Mouse (Mus musculus): ENCODE results near the gene Stard10. TPM values are rescaled to one million over a fixed set of nuclear protein-coding genes. Genes with fewer than 3 reads are reported as not detected.

The Stard10 gene
- polyA plus RNA-seq, 2 experiments, result 71.0 to 98.2 TPM

DNA sequence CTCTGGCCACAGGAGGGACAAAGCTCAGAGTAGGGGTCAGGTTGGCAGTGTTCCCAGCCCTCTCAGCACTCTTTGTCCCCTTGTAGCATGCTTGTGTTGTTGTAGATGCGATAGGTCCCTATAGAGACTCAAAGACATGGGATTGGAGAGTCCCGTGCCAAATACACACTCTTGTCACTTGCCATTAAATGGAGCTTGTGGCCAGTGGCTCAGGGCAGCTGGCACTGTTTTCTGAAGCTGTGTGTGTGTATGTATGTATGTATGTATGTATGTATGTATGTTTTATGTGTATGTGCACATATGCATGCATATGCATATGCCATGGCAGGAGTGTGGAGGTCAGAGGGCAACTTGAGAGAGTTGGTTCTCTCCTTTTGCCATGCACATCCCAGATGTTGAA lies 10.9 kb downstream of the Stard10 start:
- no peak for ATAC-seq (ENCODE audit: insufficient read depth)
- H3K4me1 ChIP-seq (replicated peaks; ENCODE audit: control insufficient read depth in 2 of 2, insufficient read depth in 2 of 2, low read length in 1 of 2), result peaks cover 3 to 22% of the 10 kb centered on the region in 2 experiments; a peak in 3 of 4 replicates
- H3K9me3 ChIP-seq (ENCODE audit: control insufficient read depth, low read length), result no peaks in the 10 kb centered on the region
- H3K27me3 ChIP-seq (ENCODE audit: control insufficient read depth, insufficient read depth, low read length), result no peaks in the 10 kb centered on the region
- DNase-seq (ENCODE audit: low read depth in 3 of 3, low spot score in 3 of 3), result no peak
- H3K4me2 ChIP-seq (ENCODE audit: low read depth), result no peak overlapping the region
- no peaks in the 10 kb centered on the region; the same call in 1 of the 2 replicates for H3K36me3 ChIP-seq (replicated peaks; ENCODE audit: control insufficient read depth, insufficient read depth, low read depth)
- WGBS (ENCODE audit: insufficient replicate concordance), result 73% methylated on average over 2 of the region's 2 CpGs
- no peak overlapping the region for H3K9ac ChIP-seq (replicated peaks)
- H3K4me3 ChIP-seq (ENCODE audit: insufficient read depth in 1 of 2, low read depth in 2 of 2, low read length in 2 of 2), result no peak overlapping the region
- H3K27ac ChIP-seq, result no peak overlapping the region
- TF ChIP-seq EP300 (IDR thresholded peaks at IDR 0.05; ENCODE audit: low read depth) (no peak), CTCF (IDR thresholded peaks at IDR 0.05; ENCODE audit: low read depth) (no peak)

DNA sequence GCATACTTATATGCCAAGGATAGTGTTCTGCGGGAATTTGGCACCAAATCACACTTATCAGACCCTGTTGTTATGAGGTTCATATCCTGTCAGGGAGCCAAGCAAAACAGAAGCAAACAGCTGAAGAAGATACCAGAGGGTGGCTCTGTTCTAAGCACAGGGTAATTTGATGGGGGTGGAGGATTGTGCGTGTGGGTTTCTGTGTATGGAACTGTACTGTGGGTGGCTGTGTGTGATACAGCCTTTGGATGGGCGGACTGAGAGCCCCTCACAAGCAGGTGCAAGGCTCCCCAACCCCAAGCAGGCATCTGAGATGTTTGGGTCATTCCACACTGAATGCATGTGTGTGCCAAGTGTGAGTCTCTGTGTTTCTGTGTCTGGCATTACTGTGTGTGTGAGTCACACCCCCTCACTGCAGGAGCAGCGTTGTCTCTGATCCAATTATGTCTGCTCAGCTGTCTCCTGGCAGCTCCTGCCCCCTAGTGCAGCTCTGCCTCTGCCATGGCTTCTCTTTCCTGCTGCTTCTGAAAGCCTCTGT lies 11.8 kb downstream of the Stard10 start:
- ATAC-seq (ENCODE audit: insufficient read depth) (no peak), DNase-seq (ENCODE audit: low read depth in 3 of 3, low spot score in 3 of 3) (no peak)
- Histone ChIP-seq H3K27me3 (ENCODE audit: control insufficient read depth, insufficient read depth, low read length) (no peaks in the 10 kb centered on the region), H3K36me3 (replicated peaks; ENCODE audit: control insufficient read depth, insufficient read depth, low read depth) (no peaks in the 10 kb centered on the region; the same call in 1 of the 2 replicates), H3K4me1 (replicated peaks; ENCODE audit: control insufficient read depth in 2 of 2, insufficient read depth in 2 of 2, low read length in 1 of 2) (peaks cover 3 to 13% of the 10 kb centered on the region in 2 experiments; a peak in 3 of 4 replicates), H3K4me3 (ENCODE audit: insufficient read depth in 1 of 2, low read depth in 2 of 2, low read length in 2 of 2) (no peak overlapping the region), H3K9me3 (ENCODE audit: control insufficient read depth, low read length) (no peaks in the 10 kb centered on the region), H3K4me2 (ENCODE audit: low read depth) (no peak overlapping the region), H3K9ac (replicated peaks) (no peak overlapping the region), H3K27ac (no peak overlapping the region)
- TF ChIP-seq EP300 (IDR thresholded peaks at IDR 0.05; ENCODE audit: low read depth) (no peak), CTCF (IDR thresholded peaks at IDR 0.05; ENCODE audit: low read depth) (no peak)
- WGBS (ENCODE audit: insufficient replicate concordance), result 64% methylated on average over 4 of the region's 4 CpGs

DNA sequence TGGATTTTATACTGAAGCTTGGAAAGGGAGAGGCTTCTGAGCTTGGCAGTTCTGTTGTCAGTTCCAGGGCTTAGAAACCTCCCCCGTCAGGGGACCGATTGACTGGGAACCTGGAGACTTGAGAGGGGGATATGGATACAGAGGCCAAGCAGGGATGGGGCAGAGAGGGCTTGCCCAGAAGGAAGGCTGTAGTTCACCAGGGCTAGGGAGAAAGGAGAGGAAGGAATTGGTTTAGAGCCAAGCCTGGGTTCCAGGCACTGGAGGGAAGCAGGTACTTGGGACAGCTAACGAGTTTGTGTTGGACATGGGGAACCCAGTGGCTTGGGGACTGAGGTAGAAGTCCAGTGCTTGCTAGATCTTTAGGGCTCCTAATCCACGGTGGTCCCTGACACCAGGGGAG lies 12.7 kb downstream of the Stard10 start:
- no peaks in the 10 kb centered on the region; the same call in 1 of the 2 replicates for H3K36me3 ChIP-seq (replicated peaks; ENCODE audit: control insufficient read depth, insufficient read depth, low read depth)
- WGBS (ENCODE audit: insufficient replicate concordance), result 81% methylated on average over 4 of the region's 4 CpGs
- H3K9ac ChIP-seq (replicated peaks), result no peak overlapping the region
- ATAC-seq (ENCODE audit: insufficient read depth) (no peak), DNase-seq (ENCODE audit: low read depth in 3 of 3, low spot score in 3 of 3) (no peak)
- no peak overlapping the region for H3K4me3 ChIP-seq (ENCODE audit: insufficient read depth in 1 of 2, low read depth in 2 of 2, low read length in 2 of 2)
- TF ChIP-seq CTCF (IDR thresholded peaks at IDR 0.05; ENCODE audit: low read depth) (no peak), EP300 (IDR thresholded peaks at IDR 0.05; ENCODE audit: low read depth) (no peak)
- no peaks in the 10 kb centered on the region for H3K9me3 ChIP-seq (ENCODE audit: control insufficient read depth, low read length)
- no peaks in the 10 kb centered on the region for H3K27me3 ChIP-seq (ENCODE audit: control insufficient read depth, insufficient read depth, low read length)
- no peak overlapping the region for H3K27ac ChIP-seq
- H3K4me1 ChIP-seq (replicated peaks; ENCODE audit: control insufficient read depth in 2 of 2, insufficient read depth in 2 of 2, low read length in 1 of 2), result peaks cover 0 to 8% of the 10 kb centered on the region in 2 experiments; a peak in 1 of 4 replicates
- H3K4me2 ChIP-seq (ENCODE audit: low read depth), result no peak overlapping the region

DNA sequence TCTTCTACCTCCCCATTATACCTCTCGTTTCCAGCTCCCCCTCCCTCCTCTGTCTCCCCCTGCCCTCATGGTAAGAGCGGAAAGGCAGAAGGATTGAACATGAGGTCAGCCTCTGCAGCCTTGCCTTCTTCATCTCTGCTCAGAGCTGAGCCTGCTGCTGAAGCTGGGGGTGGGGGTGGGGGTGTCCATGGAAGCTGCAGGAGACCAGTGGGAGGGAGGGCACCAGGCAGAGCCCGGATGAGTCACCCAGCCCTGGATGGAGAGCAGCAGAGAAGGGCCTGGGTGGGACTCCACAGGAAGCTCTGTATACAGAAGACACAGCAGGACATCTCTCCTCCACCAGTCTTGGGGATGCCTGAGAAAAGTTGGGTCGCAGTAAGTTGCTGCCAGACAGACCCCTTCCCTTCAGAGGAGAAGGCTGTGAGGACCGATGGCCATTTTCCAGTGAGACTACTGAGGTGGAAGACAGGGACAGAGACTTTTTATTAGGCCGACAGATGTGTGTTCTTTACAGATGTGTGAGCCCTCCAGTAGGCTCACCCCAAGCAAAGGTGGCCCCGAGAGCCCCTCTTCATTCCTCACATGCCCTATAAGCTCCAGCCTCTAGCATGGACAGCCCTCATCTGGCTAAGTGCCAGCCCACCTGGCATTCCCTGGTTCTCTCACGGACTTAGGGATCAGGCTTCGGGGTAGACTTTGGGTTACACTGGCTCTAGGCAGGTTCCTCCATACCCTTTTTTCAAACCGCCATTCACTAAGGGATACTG lies 13.4 kb downstream of the Stard10 start:
- Histone ChIP-seq H3K27me3 (ENCODE audit: control insufficient read depth, insufficient read depth, low read length) (no peaks in the 10 kb centered on the region), H3K4me2 (ENCODE audit: low read depth) (no peak overlapping the region), H3K9me3 (ENCODE audit: control insufficient read depth, low read length) (no peaks in the 10 kb centered on the region), H3K4me3 (ENCODE audit: insufficient read depth in 1 of 2, low read depth in 2 of 2, low read length in 2 of 2) (no peak overlapping the region), H3K36me3 (replicated peaks; ENCODE audit: control insufficient read depth, insufficient read depth, low read depth) (no peaks in the 10 kb centered on the region; the same call in 1 of the 2 replicates), H3K4me1 (replicated peaks; ENCODE audit: control insufficient read depth in 2 of 2, insufficient read depth in 2 of 2, low read length in 1 of 2) (peaks cover 3 to 12% of the 10 kb centered on the region in 2 experiments), H3K9ac (replicated peaks) (no peak overlapping the region), H3K27ac (no peak overlapping the region)
- DNase-seq (ENCODE audit: low read depth in 3 of 3, low spot score in 3 of 3), result no peak
- WGBS (ENCODE audit: insufficient replicate concordance), result 73% methylated on average over 10 of the region's 10 CpGs
- ATAC-seq (ENCODE audit: insufficient read depth), result no peak
- TF ChIP-seq EP300 (IDR thresholded peaks at IDR 0.05; ENCODE audit: low read depth) (no peak), CTCF (IDR thresholded peaks at IDR 0.05; ENCODE audit: low read depth) (no peak)

DNA sequence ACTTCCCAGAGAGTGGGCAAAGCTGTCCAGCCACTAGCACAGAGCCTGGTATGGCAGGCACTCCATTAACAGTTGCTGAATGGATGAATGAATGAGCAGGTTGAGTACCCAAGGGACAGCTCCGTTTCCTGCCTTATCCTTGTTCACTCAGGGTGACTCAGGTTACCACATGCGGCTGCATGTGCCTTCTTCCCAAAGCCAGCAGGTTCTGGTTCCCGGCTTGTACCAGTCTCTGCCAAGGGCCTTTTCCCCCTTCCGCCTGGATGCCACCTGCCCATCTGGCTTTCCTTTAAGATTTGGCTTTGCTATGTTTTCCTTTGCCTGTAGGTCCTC lies 13.9 kb downstream of the Stard10 start:
- H3K9me3 ChIP-seq (ENCODE audit: control insufficient read depth, low read length), result no peaks in the 10 kb centered on the region
- no peak overlapping the region for H3K9ac ChIP-seq (replicated peaks)
- WGBS (ENCODE audit: insufficient replicate concordance), result 65% methylated on average over 4 of the region's 4 CpGs
- H3K4me1 ChIP-seq (replicated peaks; ENCODE audit: control insufficient read depth in 2 of 2, insufficient read depth in 2 of 2, low read length in 1 of 2), result peaks cover 7 to 16% of the 10 kb centered on the region in 2 experiments
- no peaks in the 10 kb centered on the region; the same call in 1 of the 2 replicates for H3K36me3 ChIP-seq (replicated peaks; ENCODE audit: control insufficient read depth, insufficient read depth, low read depth)
- no peak for DNase-seq (ENCODE audit: low read depth in 3 of 3, low spot score in 3 of 3)
- TF ChIP-seq EP300 (IDR thresholded peaks at IDR 0.05; ENCODE audit: low read depth) (no peak), CTCF (IDR thresholded peaks at IDR 0.05; ENCODE audit: low read depth) (no peak)
- H3K27me3 ChIP-seq (ENCODE audit: control insufficient read depth, insufficient read depth, low read length), result no peaks in the 10 kb centered on the region
- ATAC-seq (ENCODE audit: insufficient read depth), result no peak
- no peak overlapping the region for H3K4me3 ChIP-seq (ENCODE audit: insufficient read depth in 1 of 2, low read depth in 2 of 2, low read length in 2 of 2)
- no peak overlapping the region for H3K27ac ChIP-seq
- no peak overlapping the region for H3K4me2 ChIP-seq (ENCODE audit: low read depth)
